Mouse (Mus musculus): Measurements from ENCODE around the gene Fam117a. TPM values are rescaled to one million over a fixed set of nuclear protein-coding genes. Genes with fewer than 3 reads are reported as not detected.

Fam117a gene
- total and polyA plus RNA-seq, 3 experiments: 30.9 to 159 (median 105) TPM

DNA sequence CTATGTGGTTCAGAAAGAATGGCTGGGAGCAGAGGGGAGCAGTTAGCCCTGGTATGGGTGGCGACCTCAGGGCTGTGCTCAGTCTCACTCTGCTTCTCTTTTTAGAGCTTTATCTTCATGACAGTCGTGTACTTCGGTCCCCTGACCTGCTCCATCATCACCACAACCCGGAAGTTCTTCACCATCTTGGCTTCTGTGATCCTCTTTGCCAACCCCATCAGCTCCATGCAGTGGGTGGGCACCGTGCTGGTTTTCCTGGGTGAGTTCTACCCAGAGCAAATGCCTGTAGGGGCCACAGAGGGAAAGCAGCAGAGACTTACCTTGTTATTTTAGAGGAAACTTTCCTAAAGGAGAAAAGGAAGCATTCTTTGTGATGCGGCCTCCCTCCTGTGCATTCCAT lies 53.6 kb downstream of the Fam117a start:
- TF ChIP-seq GATA1 (IDR thresholded peaks at IDR 0.05; ENCODE audit: borderline replicate concordance, low read length) (no peak), GATA2 (IDR thresholded peaks at IDR 0.05; ENCODE audit: borderline replicate concordance, low read depth, low read length) (no peak), POLR2AphosphoS5 (IDR thresholded peaks at IDR 0.05; ENCODE audit: insufficient replicate concordance, low read depth, low read length) (no peak), TAL1 (conservative IDR thresholded peaks at IDR 0.05; ENCODE audit: low read depth, low read length) (no peak), CTCF (IDR thresholded peaks at IDR 0.05; ENCODE audit: low read depth, low read length) (no peak)
- no peak for DNase-seq (ENCODE audit: low spot score)
- no peaks in the 10 kb centered on the region for H3K9me3 ChIP-seq (replicated peaks)

DNA sequence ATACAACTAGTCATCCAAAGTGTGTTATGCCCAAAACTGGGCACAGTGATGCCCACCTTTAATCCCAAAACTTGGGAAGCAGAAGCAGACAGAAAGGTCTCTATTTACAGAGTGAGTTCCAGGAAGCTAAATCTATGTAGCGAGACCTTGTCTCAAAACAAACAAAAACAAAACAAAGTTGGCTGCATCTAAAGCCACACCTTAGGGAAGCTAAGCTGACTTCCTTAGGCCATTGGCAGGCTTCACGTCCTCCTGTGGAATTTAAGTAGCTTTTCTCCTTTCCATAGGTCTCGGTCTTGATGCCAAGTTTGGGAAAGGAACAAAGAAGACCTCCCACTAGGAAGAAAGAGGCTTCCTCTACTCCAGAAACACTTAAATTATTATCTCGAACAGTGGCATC lies 54.4 kb downstream of the Fam117a start:
- Histone ChIP-seq H3K4me3 (ENCODE audit: low read depth, low read length) (no peak overlapping the region), H3K36me3 (replicated peaks) (peaks cover 72% of the 10 kb centered on the region), H3K27me3 (ENCODE audit: insufficient read depth, low read length) (no peaks in the 10 kb centered on the region; the same call in 1 of the 2 replicates), H3K4me1 (ENCODE audit: insufficient read depth, low read depth, low read length) (peaks cover 10% of the 10 kb centered on the region), H3K9me3 (replicated peaks) (no peaks in the 10 kb centered on the region)
- TF ChIP-seq TAL1 (conservative IDR thresholded peaks at IDR 0.05; ENCODE audit: low read depth, low read length) (no peak), POLR2AphosphoS5 (IDR thresholded peaks at IDR 0.05; ENCODE audit: insufficient replicate concordance, low read depth, low read length) (no peak), GATA2 (IDR thresholded peaks at IDR 0.05; ENCODE audit: borderline replicate concordance, low read depth, low read length) (no peak), CTCF (IDR thresholded peaks at IDR 0.05; ENCODE audit: low read depth, low read length) (no peak), GATA1 (IDR thresholded peaks at IDR 0.05; ENCODE audit: borderline replicate concordance, low read length) (no peak)
- ATAC-seq (ENCODE audit: extremely low read depth, insufficient number of reproducible peaks, low FRiP score, poor library complexity, severe bottlenecking): no peak
- no peak for DNase-seq (ENCODE audit: low spot score)

More for the DNA sequence above, 53.6 kb downstream of the Fam117a start:
- Histone ChIP-seq H3K36me3 (replicated peaks) (peaks cover 75% of the 10 kb centered on the region), H3K27me3 (ENCODE audit: insufficient read depth, low read length) (no peaks in the 10 kb centered on the region), H3K4me3 (ENCODE audit: low read depth, low read length) (no peak overlapping the region), H3K4me1 (ENCODE audit: insufficient read depth, low read depth, low read length) (peaks cover 18% of the 10 kb centered on the region)
- ATAC-seq (ENCODE audit: extremely low read depth, insufficient number of reproducible peaks, low FRiP score, poor library complexity, severe bottlenecking): no peak

DNA sequence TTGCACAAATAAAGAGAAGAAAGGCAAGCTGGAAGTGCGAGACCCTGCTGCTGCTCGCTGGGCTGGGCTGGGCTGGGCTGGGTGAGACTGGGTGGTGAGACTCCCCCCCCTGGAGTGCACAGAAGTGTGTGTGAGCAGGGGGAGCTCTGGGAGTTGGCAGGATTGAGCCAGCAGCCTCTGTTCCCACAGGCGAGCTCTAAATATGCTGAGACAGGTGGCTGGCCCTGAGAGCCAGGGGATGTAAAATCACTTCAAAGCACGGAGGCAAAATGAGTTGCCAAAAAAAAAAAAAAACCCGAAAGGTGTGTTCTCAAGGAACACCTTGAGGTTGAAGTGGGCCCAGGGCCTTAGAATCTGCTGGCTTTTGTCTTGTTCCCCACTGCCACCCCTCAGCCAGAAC lies 54.9 kb downstream of the Fam117a start:
- TF ChIP-seq GATA1 (IDR thresholded peaks at IDR 0.05; ENCODE audit: borderline replicate concordance, low read length) (no peak), POLR2AphosphoS5 (IDR thresholded peaks at IDR 0.05; ENCODE audit: insufficient replicate concordance, low read depth, low read length) (no peak), GATA2 (IDR thresholded peaks at IDR 0.05; ENCODE audit: borderline replicate concordance, low read depth, low read length) (no peak), TAL1 (conservative IDR thresholded peaks at IDR 0.05; ENCODE audit: low read depth, low read length) (no peak), CTCF (IDR thresholded peaks at IDR 0.05; ENCODE audit: low read depth, low read length) (no peak)
- H3K4me3 ChIP-seq (ENCODE audit: low read depth, low read length): no peak overlapping the region
- no peak for ATAC-seq (ENCODE audit: extremely low read depth, insufficient number of reproducible peaks, low FRiP score, poor library complexity, severe bottlenecking)
- H3K4me1 ChIP-seq (ENCODE audit: insufficient read depth, low read depth, low read length): peaks cover 6% of the 10 kb centered on the region; the same call in 1 of the 2 replicates
- peaks cover 5% of the 10 kb centered on the region for H3K27me3 ChIP-seq (ENCODE audit: insufficient read depth, low read length)
- DNase-seq (ENCODE audit: low spot score): no peak
- no peaks in the 10 kb centered on the region for H3K9me3 ChIP-seq (replicated peaks)
- H3K36me3 ChIP-seq (replicated peaks): peaks cover 67% of the 10 kb centered on the region

DNA sequence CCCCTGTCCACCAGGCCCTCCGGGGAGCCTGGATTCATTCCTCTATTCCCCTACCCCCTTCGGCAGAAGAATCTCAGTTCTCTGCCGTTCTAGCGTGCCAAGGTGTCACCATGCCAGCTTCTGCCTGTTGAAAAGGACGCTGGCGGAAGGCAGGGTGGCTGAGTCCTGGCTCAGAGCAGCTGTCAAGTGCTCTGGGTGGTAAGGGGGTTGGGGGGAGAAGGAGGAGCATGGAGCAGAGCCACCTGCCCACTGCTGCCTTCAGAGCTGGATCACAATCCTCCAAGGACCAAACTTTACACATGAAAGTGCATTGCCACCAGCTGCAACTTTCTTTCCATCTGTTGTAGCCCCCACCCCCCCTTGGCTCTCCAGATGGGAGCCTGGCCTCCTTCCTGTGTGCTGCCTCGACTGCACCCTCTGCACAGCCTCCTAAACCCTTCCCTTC lies 55.4 kb downstream of the Fam117a start:
- DNase-seq (ENCODE audit: low spot score) (no peak), ATAC-seq (ENCODE audit: extremely low read depth, insufficient number of reproducible peaks, low FRiP score, poor library complexity, severe bottlenecking) (no peak)
- no peak for TF ChIP-seq CTCF (IDR thresholded peaks at IDR 0.05; ENCODE audit: low read depth, low read length)
- no peak for TF ChIP-seq POLR2AphosphoS5 (IDR thresholded peaks at IDR 0.05; ENCODE audit: insufficient replicate concordance, low read depth, low read length)
- no peak for TF ChIP-seq TAL1 (conservative IDR thresholded peaks at IDR 0.05; ENCODE audit: low read depth, low read length)
- TF ChIP-seq GATA1 (IDR thresholded peaks at IDR 0.05; ENCODE audit: borderline replicate concordance, low read length): no peak
- TF ChIP-seq GATA2 (IDR thresholded peaks at IDR 0.05; ENCODE audit: borderline replicate concordance, low read depth, low read length): no peak
- Histone ChIP-seq H3K4me3 (ENCODE audit: low read depth, low read length) (no peak overlapping the region), H3K4me1 (ENCODE audit: insufficient read depth, low read depth, low read length) (peaks cover 2% of the 10 kb centered on the region; the same call in 1 of the 2 replicates), H3K9me3 (replicated peaks) (no peaks in the 10 kb centered on the region), H3K36me3 (replicated peaks) (peaks cover 62% of the 10 kb centered on the region), H3K27me3 (ENCODE audit: insufficient read depth, low read length) (peaks cover 9% of the 10 kb centered on the region)

DNA sequence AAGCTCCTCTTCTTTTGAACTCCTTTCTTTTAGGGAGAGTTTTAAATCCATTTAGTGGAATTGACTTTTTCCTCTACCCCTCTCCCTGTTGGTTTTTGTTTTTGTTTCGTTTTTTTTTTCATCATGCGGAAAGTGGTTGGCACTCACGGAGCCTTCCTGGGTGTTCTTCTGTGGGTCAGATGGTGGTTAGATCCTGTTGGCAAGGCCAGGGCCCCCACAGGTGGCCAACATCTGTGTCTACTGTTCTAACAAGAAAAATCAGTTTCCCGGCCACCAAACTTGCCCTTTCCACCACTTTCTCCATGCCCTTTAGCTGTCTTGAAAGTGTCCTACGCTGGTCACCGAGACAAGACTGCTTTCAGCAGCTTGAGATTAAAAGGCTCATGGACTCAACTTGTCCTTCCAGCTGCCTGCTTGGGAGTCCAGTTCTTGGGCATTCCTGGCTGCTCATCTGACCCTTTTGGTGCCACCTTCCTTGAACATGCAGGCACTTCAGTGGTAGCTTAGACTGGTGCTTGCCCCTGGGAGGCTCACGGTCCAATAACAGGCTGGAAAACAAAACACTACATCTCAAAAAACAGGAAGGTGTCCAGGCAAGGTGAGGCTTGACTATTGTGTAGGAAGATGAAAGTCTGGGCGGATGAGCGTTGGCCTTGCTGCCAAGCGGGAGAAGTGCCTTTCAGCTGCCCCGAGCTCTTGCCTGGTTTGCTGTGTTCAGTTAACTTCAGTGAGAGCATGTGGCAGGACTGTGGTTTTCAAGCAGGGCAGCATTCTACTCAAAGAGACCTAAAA lies 56.1 kb downstream of the Fam117a start:
- ATAC-seq (ENCODE audit: extremely low read depth, insufficient number of reproducible peaks, low FRiP score, poor library complexity, severe bottlenecking): no peak
- Histone ChIP-seq H3K36me3 (replicated peaks) (peaks cover 55% of the 10 kb centered on the region), H3K9me3 (replicated peaks) (no peaks in the 10 kb centered on the region), H3K27me3 (ENCODE audit: insufficient read depth, low read length) (peaks cover 9% of the 10 kb centered on the region), H3K4me1 (ENCODE audit: insufficient read depth, low read depth, low read length) (no peaks in the 10 kb centered on the region), H3K4me3 (ENCODE audit: low read depth, low read length) (no peak overlapping the region)
- DNase-seq (ENCODE audit: low spot score): no peak
- TF ChIP-seq POLR2AphosphoS5 (IDR thresholded peaks at IDR 0.05; ENCODE audit: insufficient replicate concordance, low read depth, low read length) (no peak), GATA2 (IDR thresholded peaks at IDR 0.05; ENCODE audit: borderline replicate concordance, low read depth, low read length) (no peak), CTCF (IDR thresholded peaks at IDR 0.05; ENCODE audit: low read depth, low read length) (no peak), TAL1 (conservative IDR thresholded peaks at IDR 0.05; ENCODE audit: low read depth, low read length) (no peak), GATA1 (IDR thresholded peaks at IDR 0.05; ENCODE audit: borderline replicate concordance, low read length) (no peak)

DNA sequence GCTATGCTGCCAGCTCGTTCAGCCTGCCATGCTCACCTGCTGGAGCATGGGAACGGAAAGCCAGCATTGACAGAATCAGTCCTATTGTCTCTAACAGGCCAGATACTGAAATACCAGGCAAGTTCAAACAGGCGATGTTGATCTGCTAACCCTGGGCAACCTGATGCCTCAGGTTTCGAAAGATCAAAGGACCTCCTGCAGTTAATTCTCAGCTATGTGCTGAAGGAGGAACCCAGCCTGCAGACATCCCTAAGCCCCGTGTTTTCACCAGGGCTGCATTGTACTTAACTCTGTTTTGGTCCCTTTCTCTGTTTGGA lies 56.6 kb downstream of the Fam117a start:
- H3K36me3 ChIP-seq (replicated peaks): peaks cover 50% of the 10 kb centered on the region
- TF ChIP-seq GATA2 (IDR thresholded peaks at IDR 0.05; ENCODE audit: borderline replicate concordance, low read depth, low read length): no peak
- no peak for TF ChIP-seq TAL1 (conservative IDR thresholded peaks at IDR 0.05; ENCODE audit: low read depth, low read length)
- no peak for TF ChIP-seq CTCF (IDR thresholded peaks at IDR 0.05; ENCODE audit: low read depth, low read length)
- no peak for TF ChIP-seq POLR2AphosphoS5 (IDR thresholded peaks at IDR 0.05; ENCODE audit: insufficient replicate concordance, low read depth, low read length)
- TF ChIP-seq GATA1 (IDR thresholded peaks at IDR 0.05; ENCODE audit: borderline replicate concordance, low read length): no peak
- H3K4me3 ChIP-seq (ENCODE audit: low read depth, low read length): no peak overlapping the region
- peaks cover 12% of the 10 kb centered on the region for H3K27me3 ChIP-seq (ENCODE audit: insufficient read depth, low read length)
- DNase-seq (ENCODE audit: low spot score): no peak
- H3K9me3 ChIP-seq (replicated peaks): no peaks in the 10 kb centered on the region
- no peaks in the 10 kb centered on the region for H3K4me1 ChIP-seq (ENCODE audit: insufficient read depth, low read depth, low read length)
- ATAC-seq (ENCODE audit: extremely low read depth, insufficient number of reproducible peaks, low FRiP score, poor library complexity, severe bottlenecking): no peak

All from G1E (cell line).